Mouse (Mus musculus) G1E (cell line): ENCODE results near the gene Gm20683.

ENCODE experiments used
- CTCF ChIP-seq: IDR thresholded peaks from 2 replicates; pipeline ENCODE4 v1.5.1; 2012; ENCODE audit warnings: low read depth, low read length, inconsistent platforms, mixed read lengths
- GATA1 ChIP-seq: IDR thresholded peaks from 2 replicates; pipeline ENCODE4 v1.6.1; 2012; ENCODE audit warnings: borderline replicate concordance, low read length, inconsistent platforms, mixed read lengths

DNA sequence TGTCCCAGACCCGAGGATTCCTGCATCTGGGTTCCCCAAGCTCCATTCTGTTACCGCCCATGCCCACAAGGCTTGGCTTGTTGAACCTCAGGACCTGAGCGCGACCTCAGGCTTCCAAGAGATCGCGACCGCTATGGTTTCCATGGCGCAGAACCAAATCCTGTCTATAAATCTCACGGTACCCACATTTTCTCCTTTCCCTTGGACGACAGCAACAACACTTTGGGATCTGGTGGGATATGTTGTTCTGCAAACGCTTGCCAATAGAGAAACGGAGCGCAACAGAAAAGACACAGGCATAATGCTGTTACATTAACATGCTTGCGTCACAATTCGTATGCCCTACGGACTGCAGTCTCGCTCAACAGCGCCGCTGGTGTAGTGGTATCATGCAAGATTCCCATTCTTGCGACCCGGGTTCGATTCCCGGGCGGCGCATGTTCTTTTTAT lies 33.2 kb upstream of the Gm20683 start, which contains the start of gene Mettl26:
- no peak for TF ChIP-seq CTCF
- TF ChIP-seq GATA1: no peak
